Mouse (Mus musculus): Measurements from ENCODE around the gene Zdhhc15.
"Not testable (repeated sequence)": the region's sequence is repeated elsewhere in the genome, so short reads cannot be mapped to it uniquely, and the experiment has no call there.

The Zdhhc15 gene

DNA sequence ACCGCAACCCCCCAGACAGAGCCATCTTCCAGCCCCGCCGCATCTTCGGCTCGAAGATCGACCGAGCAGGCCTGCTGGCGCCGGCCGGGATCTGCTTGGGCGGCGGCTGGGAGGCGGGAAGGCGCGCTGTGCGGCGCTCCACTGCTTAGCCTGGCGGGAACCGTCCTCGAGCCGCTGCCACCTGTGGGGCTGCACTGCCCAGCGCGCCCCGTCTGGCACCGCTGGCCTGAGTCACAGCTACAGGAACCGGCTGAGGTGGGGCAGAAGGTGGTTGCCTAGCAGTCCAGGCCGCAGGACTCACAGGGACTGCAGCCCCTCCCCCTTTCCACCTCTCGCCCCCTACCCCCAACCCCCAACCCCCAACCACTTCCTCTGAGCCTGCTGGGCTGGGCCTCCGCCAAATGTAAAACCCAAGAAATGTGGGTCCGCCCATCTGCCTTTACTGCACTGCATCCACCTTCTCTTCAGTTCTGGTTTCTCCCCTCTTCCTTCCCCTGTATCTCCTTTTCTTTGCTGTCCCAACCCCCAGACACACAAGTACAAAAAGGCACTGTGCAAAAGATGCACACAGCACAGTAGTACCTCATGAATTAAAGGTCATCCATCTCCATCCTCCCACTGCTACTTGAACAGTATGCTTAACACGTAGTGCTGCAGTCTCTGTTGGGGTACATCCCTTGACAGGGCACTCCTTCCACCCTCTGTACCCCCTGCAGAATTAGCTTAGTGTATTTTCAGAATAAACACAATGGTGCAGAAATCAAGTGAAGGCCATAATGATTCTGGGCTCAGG is at the start of gene Zdhhc15:
TSS of gene Zdhhc15 (minus strand) at position 308 of the 793 bp plus-strand sequence.
- DNase-seq (ENCODE audit: low spot score): peak; percentile 48

DNA sequence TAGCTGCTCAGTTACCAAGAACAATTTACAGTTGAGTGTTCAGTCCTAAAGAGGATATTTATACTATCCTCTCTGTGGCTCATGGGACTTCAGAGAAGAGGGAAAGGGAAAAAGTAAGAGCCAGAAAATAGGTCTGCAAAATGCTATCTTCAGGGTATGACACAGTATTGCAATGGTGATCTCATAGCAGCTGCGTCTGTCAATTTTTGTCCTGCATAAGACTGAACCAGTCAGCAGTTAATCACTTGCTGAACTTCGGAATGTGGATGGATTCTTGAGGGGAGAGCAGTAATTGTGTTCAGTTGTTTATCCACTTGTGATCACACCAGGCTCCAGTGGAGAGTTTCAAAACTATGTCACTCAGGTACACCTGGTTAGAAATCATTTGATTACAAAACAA is 37.1 kb upstream of the Zdhhc15 start:
- no peak for DNase-seq (ENCODE audit: low spot score)

DNA sequence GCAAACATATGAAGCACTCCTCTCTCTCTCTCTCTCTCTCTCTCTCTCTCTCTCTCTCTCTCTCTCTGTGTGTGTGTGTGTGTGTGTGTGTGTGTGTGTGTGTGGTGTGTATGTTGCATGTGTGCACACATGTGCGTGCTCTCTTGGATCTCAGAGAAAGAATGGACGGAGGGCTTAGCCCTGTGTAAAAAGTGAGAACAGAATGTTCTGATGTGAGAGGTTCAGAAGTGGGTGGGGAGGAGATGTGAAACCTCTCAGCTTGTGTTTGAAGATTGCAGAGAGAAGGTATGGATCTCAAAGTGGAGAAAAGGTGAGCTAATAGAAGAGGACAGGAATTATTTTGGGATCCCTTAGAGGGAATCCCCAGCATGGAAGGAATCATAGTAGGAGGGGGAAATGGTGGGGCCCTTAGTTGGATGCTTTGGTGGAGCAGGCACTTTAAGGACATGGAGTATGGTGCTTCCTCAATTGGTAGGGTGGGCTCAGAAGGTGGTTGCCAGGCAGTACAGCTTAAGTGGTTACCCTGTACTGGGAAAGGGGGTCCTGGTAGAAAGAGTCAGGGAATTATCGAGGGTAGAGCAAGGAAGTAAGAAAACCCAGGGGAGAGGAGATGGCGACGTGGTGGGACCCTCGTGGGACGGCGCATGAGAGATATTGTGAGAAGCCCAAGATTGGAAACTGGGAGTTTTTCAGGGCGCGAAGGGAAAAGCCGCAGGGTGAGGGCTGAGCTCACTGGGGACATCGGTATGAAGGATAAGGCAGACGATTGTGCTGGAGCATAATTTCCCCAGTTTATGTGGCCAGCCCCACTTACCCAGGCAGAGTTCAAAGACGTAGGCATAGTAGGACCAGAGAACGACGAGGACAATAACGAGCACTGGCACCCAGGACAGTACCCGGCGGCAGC is 761 bp downstream of the Zdhhc15 start:
- DNase-seq (ENCODE audit: low spot score): no peak

DNA sequence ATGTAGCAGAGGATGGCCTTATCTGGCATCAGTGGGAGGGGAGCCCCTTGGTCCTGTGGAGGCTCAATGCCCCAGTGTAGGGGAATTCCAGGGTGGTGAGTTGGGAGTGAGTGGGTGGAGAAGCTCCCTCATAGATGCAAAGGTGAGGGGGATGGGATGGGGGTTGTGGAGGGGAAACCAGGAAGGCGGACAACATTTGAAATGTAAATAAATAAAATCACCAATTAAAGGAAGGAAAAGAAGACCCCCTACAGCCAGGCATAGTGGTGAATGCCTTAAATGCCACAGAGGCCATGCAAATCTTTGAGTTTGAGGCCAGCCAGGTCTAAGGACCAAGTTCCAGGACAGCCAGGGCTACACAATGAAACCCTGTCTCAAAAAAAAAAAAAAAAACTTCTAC is 13.9 kb downstream of the Zdhhc15 start:
- no peak for DNase-seq (ENCODE audit: low spot score)

DNA sequence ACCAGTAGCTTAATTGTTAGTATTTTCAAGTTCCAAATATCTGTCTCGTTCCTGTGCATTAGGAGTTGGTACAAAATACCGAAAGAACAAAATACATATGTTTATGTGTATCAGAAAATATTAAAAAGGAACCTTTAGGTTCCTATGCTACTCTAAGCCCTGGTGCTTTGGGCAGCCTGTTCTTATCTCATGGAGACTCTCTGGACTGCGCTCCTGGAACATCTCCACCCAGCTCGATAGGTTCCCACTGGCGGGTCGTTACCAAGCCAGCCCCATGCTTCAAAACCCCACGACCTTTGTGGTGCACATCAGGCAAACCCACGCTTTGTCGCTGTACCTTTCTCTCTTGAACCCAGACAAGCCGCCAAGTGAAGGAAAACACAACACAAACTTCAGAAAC is 58.3 kb downstream of the Zdhhc15 start:
- DNase-seq (ENCODE audit: low spot score): no peak

DNA sequence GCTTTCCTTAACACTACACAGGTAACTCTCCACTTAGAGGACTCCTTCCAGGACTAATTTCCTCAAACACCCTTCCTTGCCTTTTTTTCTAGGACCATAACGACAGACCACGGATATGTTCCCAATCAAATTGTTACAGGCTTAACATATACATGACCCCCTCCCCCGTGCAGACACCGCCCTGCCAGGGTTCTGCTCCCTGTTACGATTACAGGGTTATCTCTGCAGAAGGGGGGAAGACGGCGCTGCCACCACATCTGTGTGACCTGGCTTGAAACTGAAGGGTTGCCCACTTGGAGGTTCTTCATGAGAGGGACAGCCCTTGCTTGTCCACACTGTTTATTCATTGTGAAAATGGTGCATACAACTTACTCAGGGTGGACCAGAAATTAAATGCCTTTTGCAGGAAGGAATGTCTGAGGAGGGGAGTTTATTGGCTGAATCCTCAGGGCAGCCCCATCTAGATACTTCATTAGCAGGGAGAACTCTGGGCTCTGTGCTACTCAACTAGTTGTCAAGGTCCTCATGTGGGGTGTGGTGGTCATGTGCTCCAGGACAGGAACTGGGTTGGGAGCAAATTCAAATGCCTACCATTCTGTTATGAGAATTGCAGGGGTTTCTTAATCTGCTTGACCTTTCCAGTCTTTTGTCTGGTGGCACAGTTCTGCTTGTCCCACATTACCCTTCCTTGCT is 67.0 kb downstream of the Zdhhc15 start:
- DNase-seq (ENCODE audit: low spot score): not testable (repeated sequence)

DNA sequence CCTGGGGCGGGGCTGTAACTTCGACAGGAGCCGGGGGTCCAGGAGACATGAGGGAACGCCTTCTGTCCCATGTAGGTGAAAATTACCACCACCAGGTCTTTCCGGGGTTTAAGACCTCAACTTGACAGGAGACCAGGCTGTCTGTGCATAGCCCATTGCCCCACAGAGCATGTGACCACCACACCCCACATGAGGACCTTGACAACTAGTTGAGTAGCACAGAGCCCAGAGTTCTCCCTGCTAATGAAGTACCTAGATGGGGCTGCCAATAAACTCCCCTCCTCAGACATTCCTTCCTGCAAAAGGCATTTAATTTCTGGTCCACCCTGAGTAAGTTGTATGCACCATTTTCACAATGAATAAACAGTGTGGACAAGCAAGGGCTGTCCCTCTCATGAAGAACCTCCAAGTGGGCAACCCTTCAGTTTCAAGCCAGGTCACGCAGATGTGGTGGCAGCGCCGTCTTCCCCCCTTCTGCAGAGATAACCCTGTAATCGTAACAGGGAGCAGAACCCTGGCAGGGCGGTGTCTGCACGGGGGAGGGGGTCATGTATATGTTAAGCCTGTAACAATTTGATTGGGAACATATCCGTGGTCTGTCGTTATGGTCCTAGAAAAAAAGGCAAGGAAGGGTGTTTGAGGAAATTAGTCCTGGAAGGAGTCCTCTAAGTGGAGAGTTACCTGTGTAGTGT is 68.5 kb downstream of the Zdhhc15 start:
- DNase-seq (ENCODE audit: low spot score): not testable (repeated sequence)

DNA sequence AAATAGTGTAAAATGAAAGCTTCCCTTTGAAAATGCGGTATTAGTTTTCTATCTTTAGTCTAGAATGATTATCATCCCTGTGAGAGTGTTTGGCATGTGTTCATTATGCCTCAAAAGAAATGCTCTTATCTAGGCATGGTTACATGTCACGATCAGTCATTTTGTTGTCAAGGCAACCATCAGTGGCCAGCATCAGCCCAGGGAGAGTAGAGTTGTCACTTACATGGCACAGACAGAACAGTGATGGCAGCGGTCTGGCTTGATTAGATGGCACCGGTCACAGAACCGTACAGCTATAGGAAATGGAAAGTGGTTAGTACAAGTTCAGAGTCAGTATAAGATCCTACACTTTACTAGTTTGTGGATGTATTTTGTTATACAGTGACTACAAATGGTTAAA is 96.9 kb downstream of the Zdhhc15 start:
- DNase-seq (ENCODE audit: low spot score): no peak

DNA sequence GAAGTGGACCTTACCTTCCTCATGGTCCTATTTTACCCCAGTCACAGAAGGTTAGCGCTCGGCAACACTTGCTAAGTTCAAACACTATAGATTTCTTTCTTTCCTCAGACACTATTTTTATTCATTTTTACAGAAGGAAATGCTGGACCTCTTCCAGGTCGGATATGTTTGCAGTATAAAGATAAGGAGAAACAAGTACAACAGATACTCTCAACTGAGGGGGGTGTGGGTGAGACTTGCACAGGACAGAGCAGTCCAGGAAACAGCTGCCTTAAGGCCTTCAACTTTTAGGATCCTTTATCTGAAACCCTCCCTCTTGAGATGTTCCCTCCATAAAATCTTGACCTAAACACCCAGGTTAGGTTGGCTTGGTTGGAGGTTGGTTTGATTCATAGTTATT is 103.4 kb downstream of the Zdhhc15 start:
- no peak for DNase-seq (ENCODE audit: low spot score)

DNA sequence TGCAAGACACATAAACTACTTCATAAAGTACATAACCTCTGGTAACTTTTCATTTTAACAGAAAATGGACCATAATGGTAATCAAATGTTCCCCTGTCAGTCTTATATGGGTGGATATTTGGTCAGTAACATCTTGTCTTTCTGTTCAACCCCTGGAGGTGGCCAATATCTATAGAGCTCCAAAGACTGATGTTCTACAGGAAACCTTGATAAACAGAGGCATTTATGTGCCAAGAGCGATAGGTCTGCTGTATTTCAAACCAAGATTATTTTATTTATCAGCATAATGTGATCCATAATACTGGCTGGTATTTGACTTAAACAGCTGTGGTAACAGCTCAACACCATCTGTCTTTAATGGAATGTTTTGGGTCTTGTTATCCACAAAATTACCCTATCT is 125.6 kb downstream of the Zdhhc15 start:
- DNase-seq (ENCODE audit: low spot score): no peak

DNA sequence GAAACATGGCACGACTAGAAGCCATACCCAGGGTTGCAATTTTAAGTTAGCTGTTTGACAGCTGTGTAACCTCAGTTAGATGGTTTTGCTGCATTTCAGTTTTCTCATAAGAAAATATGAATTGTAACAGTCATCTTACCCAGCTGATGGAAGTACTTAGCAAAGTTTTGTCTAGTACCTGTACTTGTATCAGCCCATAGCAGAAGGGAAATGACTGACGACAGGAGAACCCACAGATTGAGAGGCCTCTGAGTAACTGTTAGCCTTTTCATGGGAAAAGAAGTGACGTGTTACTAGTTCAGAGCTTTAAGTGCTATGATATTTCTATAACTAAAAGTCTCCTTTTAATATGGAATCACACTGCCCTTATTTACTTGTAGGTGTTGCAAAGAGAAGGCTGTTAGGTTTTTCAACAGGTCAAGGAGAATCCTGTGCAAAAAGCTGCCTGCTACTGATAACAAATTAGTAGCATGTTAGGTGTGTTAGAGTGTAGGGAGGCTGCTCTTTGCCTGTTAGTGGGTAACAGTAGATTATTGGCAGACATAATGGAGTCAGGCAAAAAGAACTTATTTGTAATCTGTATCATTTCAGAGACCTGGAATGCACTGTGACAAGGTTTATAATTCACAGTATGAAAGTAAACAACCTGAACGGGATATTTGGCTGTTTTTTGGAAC is 126.8 kb downstream of the Zdhhc15 start:
- DNase-seq (ENCODE audit: low spot score): no peak

DNA sequence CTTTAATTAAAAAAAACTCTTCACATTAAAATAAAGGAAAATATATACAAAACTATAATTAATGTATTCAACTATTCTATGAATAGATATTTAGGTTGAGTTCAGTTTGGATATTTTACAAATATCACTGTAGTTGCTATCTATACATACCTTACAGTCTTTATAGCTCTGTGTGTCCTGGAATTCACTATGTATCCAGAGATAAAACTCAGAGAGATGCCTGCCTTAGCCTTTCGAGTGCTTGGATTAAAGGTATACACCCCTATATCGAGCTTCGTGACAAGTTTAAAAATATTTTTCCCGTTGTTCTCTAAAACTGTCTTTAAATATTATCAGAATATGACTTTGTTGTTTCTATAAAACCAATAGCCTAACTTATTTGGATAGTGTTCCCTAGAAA is 128.2 kb downstream of the Zdhhc15 start:
- no peak for DNase-seq (ENCODE audit: low spot score)

DNA sequence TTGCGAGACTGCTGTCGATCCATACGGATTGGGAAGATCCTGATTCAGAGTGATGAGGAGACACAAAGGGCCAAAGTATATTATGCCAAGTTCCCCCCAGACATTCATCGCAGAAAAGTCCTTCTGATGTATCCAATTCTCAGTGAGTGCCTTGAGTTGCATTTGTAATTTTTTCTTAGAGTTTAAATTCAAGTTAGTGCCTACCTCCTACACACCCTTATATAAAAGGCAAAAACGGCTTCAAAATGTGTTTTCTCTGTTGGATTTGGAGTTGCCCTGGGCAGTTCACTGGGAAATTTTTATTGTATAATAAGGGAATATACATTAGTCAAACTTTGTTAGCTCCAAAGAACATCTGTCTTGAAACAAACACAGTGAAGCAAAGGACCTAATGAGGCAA is 169.1 kb downstream of the Zdhhc15 start:
- DNase-seq (ENCODE audit: low spot score): no peak

DNA sequence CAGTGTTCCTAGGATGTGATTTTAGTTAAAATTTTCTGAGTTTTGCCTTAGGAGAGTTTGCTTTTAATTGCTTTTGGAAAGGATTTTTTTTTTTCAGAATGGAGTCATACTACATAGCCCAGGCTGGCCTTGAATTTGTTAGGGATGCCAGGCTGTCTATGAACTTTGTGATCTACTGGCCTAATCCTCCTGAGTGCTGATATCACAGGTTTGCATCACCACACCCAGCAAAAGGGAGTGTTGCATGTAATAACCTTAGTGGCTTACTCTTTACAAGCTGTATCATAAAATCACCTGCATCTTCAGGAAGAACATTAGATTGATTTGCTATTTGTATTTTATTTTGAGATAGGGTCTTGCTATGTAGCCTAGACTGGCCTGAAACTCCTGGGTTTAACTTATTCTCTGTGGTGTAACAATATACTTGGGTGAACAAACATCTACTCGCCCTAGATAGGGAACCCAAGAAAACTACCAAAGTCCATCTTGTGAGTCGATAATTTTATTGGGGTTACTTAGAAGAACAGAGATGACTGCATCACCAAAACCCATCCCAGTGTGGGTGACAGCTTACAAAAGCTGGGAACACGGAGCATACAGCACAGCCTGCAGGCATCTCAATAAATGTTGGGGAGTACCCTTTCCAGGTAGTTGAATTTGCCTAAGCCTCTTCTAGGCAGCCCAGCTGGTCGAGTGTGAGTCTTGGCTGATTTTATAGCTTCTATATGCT is 181.1 kb downstream of the Zdhhc15 start:
- DNase-seq (ENCODE audit: low spot score): no peak

DNA sequence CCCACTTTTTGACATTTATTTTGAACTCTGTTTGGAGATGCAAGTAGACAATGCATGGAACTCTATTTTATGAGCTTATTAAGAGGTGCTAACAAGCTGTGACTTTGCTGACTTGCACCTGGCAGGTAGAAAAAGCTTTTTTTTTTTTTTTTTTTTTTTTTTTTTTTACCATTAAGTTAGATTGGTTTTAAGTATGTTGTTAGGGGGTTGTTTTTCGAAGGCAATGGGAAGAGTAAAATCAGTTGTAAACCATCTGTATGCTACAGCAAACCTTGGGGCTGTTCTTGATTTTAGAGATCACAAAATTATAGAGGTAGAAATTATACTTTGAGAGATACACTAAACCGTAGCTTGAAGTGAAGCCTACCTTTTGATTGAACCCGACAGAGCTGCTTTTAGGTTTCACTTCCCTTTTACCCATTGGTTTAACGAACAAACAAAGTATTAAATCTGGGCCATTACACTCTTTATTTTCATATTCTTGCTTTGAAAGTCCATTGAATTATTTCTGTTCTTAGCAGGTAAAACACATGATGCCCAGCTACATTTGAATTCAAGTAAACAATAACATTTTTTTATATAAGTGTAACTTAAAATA is 181.9 kb downstream of the Zdhhc15 start:
- DNase-seq (ENCODE audit: low spot score): no peak

DNA sequence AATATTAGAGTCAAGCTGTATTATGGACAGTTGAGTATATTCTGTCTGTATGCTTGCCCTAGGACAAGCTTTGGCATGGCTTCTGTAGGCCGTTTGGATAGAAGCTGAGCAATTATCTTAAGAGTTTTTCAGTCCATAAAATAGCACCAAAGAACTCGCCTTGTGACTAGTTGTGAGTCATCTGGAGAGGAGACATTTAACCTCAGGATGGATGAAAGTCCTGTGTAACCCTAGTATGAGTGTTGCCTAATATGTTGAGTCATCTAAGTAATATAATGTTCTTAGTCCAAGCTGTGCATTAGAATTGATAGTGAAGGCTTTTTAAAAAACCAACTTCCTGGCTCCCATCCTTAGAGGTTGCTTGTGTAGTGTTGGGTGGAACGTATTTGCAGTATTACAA is 182.8 kb downstream of the Zdhhc15 start:
- no peak for DNase-seq (ENCODE audit: low spot score)

Measured in urinary bladder, postnatal 25 days (tissue).